Mouse (Mus musculus): Measurements from ENCODE around the gene Tpd52l1. TPM values are rescaled to one million over a fixed set of nuclear protein-coding genes. Genes with fewer than 3 reads are reported as not detected.

Tpd52l1 gene
- total RNA-seq, 2 experiments from 2014 or later, result 28.3 to 35.8 TPM

Other genes starting within 250 kb of the Tpd52l1 start
- 10 to 100 TPM; 29.3 to 31.1 TPM for gene Hddc2, start 132.6 kb downstream of the Tpd52l1 start, total RNA-seq (2021)
- 10 to 100 TPM; 20.0 to 20.5 TPM for gene Rnf217, start 163.2 kb upstream of the Tpd52l1 start, total RNA-seq (2021)